Mouse (Mus musculus) c-Kit-positive CD71-positive TER-119-negative erythroid progenitor cells, embryonic 14.5 days (primary cell): ENCODE results near the gene Ric8b.

Source experiments
- DNase-seq: peaks from one replicate; pipeline ENCODE4 v3.0.0-alpha.2; 2013; ENCODE audit warnings: low read depth

The Ric8b gene

GRCm38 (mm10) chr10:84916810-84917730 is at the start of gene Ric8b:
TSS of gene Ric8b (plus strand) at chr10:84917616.
- peak; percentile 91 for DNase-seq

- no peak for DNase-seq
Measured at GRCm38 (mm10) chr10:84871285-84871684, 46.1 kb upstream of the Ric8b start.

GRCm38 (mm10) chr10:84871921-84872320 is 45.5 kb upstream of the Ric8b start:
- DNase-seq, result no peak

GRCm38 (mm10) chr10:84879823-84880571 is 37.4 kb upstream of the Ric8b start:
- DNase-seq, result no peak

- no peak for DNase-seq
Measured at GRCm38 (mm10) chr10:84882528-84882927, 34.9 kb upstream of the Ric8b start.

- DNase-seq, result no peak
Measured at GRCm38 (mm10) chr10:84885341-84885884, 32.0 kb upstream of the Ric8b start.

- no peak for DNase-seq
Measured at GRCm38 (mm10) chr10:84886221-84886627, 31.2 kb upstream of the Ric8b start.

GRCm38 (mm10) chr10:84886785-84887184 is 30.6 kb upstream of the Ric8b start:
- no peak for DNase-seq

- DNase-seq, result no peak
Measured at GRCm38 (mm10) chr10:84889096-84889846, 28.1 kb upstream of the Ric8b start.

GRCm38 (mm10) chr10:84895810-84896358 is 21.5 kb upstream of the Ric8b start:
- no peak for DNase-seq

GRCm38 (mm10) chr10:84896941-84897930 is 20.2 kb upstream of the Ric8b start:
- DNase-seq, result no peak

GRCm38 (mm10) chr10:84898144-84898979 is 19.1 kb upstream of the Ric8b start:
- DNase-seq, result no peak

- DNase-seq, result no peak
Measured at GRCm38 (mm10) chr10:84901676-84902075, 15.7 kb upstream of the Ric8b start.

- no peak for DNase-seq
Measured at GRCm38 (mm10) chr10:84902213-84902612, 15.2 kb upstream of the Ric8b start.

- DNase-seq, result no peak
Measured at GRCm38 (mm10) chr10:84903307-84903706, 14.1 kb upstream of the Ric8b start.

- no peak for DNase-seq
Measured at GRCm38 (mm10) chr10:84903742-84904141, 13.7 kb upstream of the Ric8b start.

GRCm38 (mm10) chr10:84906895-84907294 is 10.5 kb upstream of the Ric8b start:
- DNase-seq, result no peak

GRCm38 (mm10) chr10:84908006-84908405 is 9.4 kb upstream of the Ric8b start:
- no peak for DNase-seq

- no peak for DNase-seq
Measured at GRCm38 (mm10) chr10:84908471-84908870, 8.9 kb upstream of the Ric8b start.
